Mouse (Mus musculus): ENCODE data around the gene Wbp2.

- TF ChIP-seq CTCF (IDR thresholded peaks at IDR 0.05; ENCODE audit: low read depth, low read length) (no peak), GATA1 (IDR thresholded peaks at IDR 0.05; ENCODE audit: borderline replicate concordance, low read length) (no peak)
These were observed 20.4 kb upstream of the Wbp2 start for GRCm38 (mm10) chr11:116106963-116107776.

All from G1E (cell line).